Mouse (Mus musculus) kidney, adult 2 months (tissue): ENCODE data around the gene Gm28729.

Source experiments
- CTCF ChIP-seq: fragments of 200-500 bp; conservative IDR thresholded peaks from 2 replicates; pipeline ENCODE4 v1.5.1; 2011; ENCODE audit warnings: low read depth, mild to moderate bottlenecking, control low read depth, low read length, moderate library complexity, mixed read lengths; ENCODE audit not compliant: insufficient read depth, insufficient read length
- POLR2A ChIP-seq: fragments of 200-500 bp; IDR thresholded peaks from one replicate; pipeline ENCODE4 v1.6.1; 2011; ENCODE audit warnings: low read depth, low read length, control low read depth

GRCm38 (mm10) chr9:96559148-96559547 is 34.1 kb upstream of the Gm28729 start:
- TF ChIP-seq POLR2A, result no peak
- no peak for TF ChIP-seq CTCF
